Mouse (Mus musculus): ENCODE measurements around the gene Pde3a. TPM values are rescaled to one million over a fixed set of nuclear protein-coding genes. Genes with fewer than 3 reads are reported as not detected.

Pde3a gene
- total RNA-seq, 4 experiments from 2014 or later: 10.4 to 20.4 (median 13.6) TPM

DNA sequence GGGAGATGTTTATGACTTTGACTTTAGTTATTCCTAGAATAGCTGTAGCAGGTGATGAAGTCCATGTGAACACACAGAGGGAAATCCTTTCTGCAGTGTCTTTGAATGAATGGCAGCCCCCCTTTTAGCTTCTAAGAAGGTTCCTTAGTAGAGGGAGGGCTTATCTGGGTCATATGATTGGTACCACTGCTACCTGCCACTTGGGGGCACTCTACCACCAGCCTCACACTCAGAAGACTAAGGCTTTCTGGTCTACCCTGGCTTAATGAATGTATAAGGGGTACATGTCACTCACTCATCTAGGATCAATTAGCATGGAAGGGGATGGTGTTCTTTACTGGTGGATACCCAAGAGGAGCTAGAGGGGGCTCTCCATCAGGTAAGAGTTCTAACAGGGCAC, 250.4 kb downstream of the Pde3a start:
- DNase-seq: no peak

DNA sequence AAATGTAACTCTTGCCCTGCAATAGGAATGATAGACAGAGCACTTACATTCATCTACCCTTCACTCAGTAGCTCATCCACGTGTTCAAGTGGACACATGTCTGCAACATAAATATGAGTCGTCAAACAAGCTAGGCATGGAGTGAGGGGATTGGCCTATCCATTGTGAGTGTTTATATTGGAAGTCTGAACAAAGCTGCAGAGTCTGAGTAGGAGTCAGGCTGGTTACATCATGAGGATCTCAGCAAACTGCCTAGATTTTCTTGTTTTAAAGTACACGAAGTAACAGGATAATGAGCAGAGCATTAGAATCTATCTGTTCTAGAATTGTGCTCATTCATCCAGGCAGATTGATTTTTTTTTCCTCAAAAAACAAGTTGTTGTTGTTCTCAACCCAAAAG, 252.1 kb downstream of the Pde3a start:
- DNase-seq: no peak

DNA sequence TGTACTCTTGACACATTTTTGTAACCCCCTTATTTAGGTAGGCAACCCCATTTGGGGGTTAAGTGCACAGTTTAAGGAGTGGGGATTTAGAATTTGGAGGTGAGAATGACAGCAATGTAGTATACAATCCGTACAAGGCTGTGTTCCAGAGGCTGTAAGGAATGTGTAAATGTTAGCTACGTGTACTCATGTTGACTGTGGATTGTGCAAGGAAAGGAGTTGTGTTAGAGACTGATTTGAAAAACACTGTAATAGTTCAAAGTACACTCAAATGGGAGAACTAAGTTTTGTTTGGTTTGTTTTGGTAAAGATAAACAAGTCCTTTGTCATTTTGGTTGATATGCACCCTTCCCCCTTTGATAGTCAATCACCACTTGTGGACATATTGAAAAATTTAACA, 273.5 kb downstream of the Pde3a start:
- DNase-seq: no peak

DNA sequence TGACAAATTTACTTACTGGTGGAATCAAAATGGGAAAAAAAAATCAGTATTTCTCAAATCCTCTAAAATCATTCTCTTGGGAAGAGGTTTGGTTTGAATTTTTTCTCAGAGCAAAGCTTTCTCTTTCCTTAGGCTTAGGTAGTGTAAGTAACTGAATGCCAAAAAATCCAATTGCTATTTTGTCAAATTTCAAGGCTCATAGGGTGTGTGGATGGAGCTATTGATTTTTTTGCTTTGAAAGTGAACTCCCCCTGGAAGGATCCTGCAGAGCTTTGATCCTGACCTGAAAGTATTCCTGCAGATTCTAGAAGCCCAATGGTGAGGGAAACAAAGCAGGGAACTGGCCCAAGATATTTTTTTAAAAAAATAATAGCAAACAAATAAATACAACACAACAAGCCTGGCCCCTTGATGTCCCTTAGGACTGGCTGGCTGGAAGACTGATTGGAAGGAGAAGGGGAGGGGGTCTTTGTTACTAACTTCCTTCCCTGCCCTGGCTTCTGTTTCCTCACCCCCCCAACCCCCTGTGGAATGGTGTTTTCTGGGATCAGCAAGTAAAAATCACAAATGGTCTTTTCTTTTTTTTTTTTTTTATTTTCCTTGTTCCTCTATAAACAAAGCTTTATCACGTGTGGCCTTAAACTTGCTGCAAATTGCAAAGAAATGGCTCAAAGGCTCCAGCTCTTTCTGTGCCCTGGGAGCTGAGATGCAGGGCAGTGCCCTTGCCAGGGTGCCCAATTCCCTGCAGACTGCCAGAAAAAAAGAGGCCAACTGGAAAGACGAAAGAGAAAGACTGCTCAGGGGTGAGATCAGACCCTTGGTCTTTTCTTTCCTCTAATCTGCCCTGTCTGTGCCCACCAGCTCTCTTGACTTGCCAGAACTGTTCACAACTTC, 274.9 kb downstream of the Pde3a start, which contains the start of gene Slco1c1:
Gene Slco1c1, plus strand, starts transcription at position 622 of the 894 bp plus-strand sequence.
- no peak for DNase-seq

DNA sequence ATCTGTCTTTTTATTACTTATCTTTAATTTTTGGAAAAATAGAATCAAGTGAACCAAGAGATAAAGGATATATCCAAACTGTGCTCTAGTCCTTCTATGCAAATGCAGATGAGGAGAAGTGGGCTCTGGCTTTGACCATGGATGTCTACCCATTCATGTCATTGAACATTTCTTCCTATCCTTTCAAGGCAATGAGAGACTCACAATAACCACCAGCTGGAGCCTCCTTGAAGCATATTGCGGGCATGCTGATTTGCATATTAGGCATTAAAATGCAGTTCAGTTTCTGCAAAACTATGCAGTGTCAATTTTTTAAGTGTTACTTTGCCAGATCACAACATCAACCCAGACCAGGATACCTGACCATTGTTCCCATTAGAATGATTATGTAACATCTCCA, 276.7 kb downstream of the Pde3a start:
- no peak for DNase-seq

DNA sequence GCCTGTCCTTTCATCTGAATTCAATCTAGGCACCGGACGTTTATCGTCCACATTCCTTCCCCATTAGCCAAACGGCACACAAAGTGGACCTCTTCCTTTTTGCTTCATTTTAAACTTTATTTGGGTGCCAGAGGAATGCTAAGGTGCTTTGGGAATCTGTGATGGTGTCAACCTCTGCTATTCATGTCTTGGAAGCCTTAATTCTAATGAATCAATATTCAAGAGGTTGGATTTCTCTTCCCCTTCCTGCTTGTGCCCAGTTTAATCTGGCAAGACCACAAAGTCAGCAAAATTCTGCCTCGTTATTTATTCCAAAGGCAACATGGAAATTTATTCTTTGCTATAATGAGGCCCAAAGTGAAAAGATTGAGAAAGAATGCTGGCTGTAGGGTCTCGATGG, 281.8 kb downstream of the Pde3a start:
- DNase-seq: no peak

DNA sequence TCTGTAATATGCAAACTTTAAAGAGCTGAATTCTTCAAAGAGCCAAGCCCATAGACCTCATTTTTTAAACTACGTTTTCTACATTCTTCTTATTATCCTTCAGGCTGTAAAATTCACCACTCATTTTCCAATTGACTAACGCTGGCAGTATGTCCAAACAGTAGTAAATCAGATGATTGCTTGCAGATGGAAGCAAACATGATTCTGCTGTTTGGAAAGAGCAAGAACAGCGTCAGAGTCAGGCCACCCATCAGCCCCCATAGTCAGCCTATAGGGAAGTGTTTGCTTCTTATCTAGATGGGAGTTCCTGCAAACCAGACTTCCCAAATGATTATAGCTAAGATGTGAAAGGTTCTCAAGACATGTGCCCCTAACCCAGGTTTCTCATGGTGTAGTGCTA, 288.2 kb downstream of the Pde3a start:
- DNase-seq: no peak

DNA sequence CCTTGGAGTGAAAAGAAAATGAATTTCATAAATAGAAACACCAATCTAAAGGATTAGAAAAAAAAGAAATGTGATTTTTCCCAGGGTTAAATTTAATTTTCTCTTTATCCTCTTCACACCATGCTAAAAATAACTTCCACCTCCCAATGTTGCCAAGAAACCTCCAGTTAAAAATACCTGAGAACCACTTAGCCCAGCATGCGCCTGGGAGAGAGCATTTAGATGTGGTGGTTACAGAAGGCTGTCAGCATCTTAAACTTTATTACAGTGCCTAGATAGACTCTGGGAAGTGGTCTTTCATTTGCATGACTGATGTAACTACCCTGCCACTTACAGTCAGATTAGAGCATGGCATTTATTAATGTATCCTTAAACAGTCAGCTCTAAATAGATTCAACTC, 292.1 kb downstream of the Pde3a start:
- no peak for DNase-seq

DNA sequence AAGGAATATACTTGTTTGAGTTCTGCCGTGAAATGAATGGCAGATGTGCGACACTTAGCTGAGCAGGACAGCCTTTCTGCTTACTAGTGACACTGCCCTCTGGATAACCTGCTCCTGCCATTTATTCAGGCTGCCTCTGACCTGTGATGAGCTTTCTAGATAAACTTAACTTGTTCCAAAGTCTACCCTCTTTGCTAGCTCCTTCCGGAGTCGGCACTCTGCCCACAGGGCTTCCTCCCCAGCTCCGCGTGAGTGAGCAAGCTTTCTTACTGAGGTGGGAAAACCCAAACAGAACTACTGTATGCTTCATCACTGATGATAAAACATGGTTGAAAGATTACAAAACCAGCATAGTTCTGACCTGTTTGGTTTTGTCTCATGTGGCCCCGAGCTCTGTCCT, 294.3 kb downstream of the Pde3a start:
- no peak for DNase-seq
